9 mouse cellular contexts compared by ENCODE assay signal in the genomic region with DNA sequence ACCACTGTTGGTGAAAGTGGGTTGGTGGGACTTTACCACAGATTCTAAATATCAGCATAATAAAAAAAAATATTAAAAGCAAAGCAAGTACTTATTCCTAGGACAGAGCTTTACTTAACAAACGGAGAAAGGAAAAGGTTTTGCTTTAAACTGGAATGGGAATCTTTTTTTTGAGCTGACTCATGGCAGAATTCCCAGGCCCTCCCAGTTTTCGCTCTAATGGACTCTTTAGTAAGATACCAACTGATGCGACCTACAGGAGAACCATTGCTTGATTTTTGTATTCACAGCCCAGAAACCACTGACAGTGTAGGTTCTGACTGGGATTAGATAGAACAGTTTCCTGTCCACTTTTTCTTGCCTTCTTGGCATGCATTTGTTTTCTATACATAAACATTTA. TPM values are rescaled to one million over a fixed set of nuclear protein-coding genes. Genes with fewer than 3 reads are reported as not detected.
A peak's percentile ranks its signal among the peaks of the same experiment; 100 is the strongest.
DNase-seq lines count a peak whose midpoint lies in the region; ATAC-seq and TF ChIP-seq lines count a peak whose summit lies in the region.
"Had no signal": no experiment of that assay in that cellular context is flagged by ENCODE, and none has a peak within 500 bp of the region (broad histone marks: within the 10 kb centered on the region; RNA-seq: fewer than 3 reads in every experiment).

No protein-coding gene starts in this region.

- H3K27me3 ChIP-seq in lung, postnatal 0 days (replicated peaks; ENCODE audit: insufficient read depth, low read length), result no peaks in the 10 kb centered on the region
- H3K27me3 ChIP-seq in limb, embryonic 10.5 days (ENCODE audit: low read depth, poor library complexity, severe bottlenecking), result no peaks in the 10 kb centered on the region
- no peaks in the 10 kb centered on the region for H3K27me3 ChIP-seq in stomach, embryonic 14.5 days (ENCODE audit: control insufficient read depth, insufficient read depth, low read length)

- TF ChIP-seq POLR2A in lung, adult 2 months (IDR thresholded peaks at IDR 0.05; ENCODE audit: borderline replicate concordance, extremely low read depth, low read depth, low read length), result no peak

- H3K4me1 ChIP-seq in lung, postnatal 0 days (ENCODE audit: insufficient read depth, low read depth, low read length), result peaks cover 12% of the 10 kb centered on the region; the same call in 1 of the 2 replicates
- peaks cover 8% of the 10 kb centered on the region for H3K4me1 ChIP-seq in lung, adult 2 months (ENCODE audit: control insufficient read depth, insufficient read depth, low read length)
- H3K4me1 ChIP-seq in limb, embryonic 10.5 days, result peaks cover 10% of the 10 kb centered on the region
- peaks cover 9% of the 10 kb centered on the region for H3K4me1 ChIP-seq in stomach, embryonic 14.5 days (ENCODE audit: control insufficient read depth, insufficient read depth, low read length)

- DNase-seq in adrenal gland, postnatal 36 days, result peak; percentile 13 to 16
- DNase-seq in adrenal gland, adult 18-20 months (ENCODE audit: low spot score in 2 of 2), result no peak
- peak; percentile 21 for DNase-seq in lung, postnatal 0 days (ENCODE audit: low spot score)
- no peak for DNase-seq in lung, adult 2 months
- DNase-seq in limb, embryonic 10.5 days (ENCODE audit: low spot score), result no peak
- no peak for DNase-seq in left cerebral cortex, postnatal 36 days (ENCODE audit: low spot score in 2 of 2)
- no peak for DNase-seq in adrenal gland, adult 2 months
- DNase-seq: lung, adult 18-20 months had no signal

- H3K4me3 ChIP-seq in lung, postnatal 0 days (ENCODE audit: low read depth, low read length), result no peak overlapping the region
- H3K4me3 ChIP-seq in lung, adult 2 months (replicated peaks; ENCODE audit: extremely low read depth, low read depth, low read length), result no peak overlapping the region
- H3K4me3 ChIP-seq in limb, embryonic 10.5 days, result peak overlapping the region; percentile 95
- peak overlapping the region; percentile 61; the same call in 1 of the 2 replicates for H3K4me3 ChIP-seq in stomach, embryonic 14.5 days (ENCODE audit: low read depth, low read length)

- TF ChIP-seq CTCF in lung, postnatal 0 days (IDR thresholded peaks at IDR 0.05), result no peak
- no peak for TF ChIP-seq CTCF in lung, adult 2 months (IDR thresholded peaks at IDR 0.05; ENCODE audit: insufficient read depth, low read length)

- H3K9ac ChIP-seq in lung, postnatal 0 days (replicated peaks; ENCODE audit: low read depth), result no peak overlapping the region
- H3K9ac ChIP-seq in stomach, embryonic 14.5 days (replicated peaks; ENCODE audit: low read depth, low read length), result no peak overlapping the region

- H3K36me3 ChIP-seq in lung, postnatal 0 days (ENCODE audit: insufficient read depth, low read length), result peaks cover 16% of the 10 kb centered on the region; the same call in 1 of the 2 replicates
- peaks cover 36% of the 10 kb centered on the region for H3K36me3 ChIP-seq in limb, embryonic 10.5 days
- H3K36me3 ChIP-seq in stomach, embryonic 14.5 days (ENCODE audit: control insufficient read depth, insufficient read depth, low read length), result peaks cover 24% of the 10 kb centered on the region

- no peaks in the 10 kb centered on the region for H3K9me3 ChIP-seq in lung, postnatal 0 days (ENCODE audit: low read length)
- no peaks in the 10 kb centered on the region for H3K9me3 ChIP-seq in limb, embryonic 10.5 days (replicated peaks)
- H3K9me3 ChIP-seq in stomach, embryonic 14.5 days (ENCODE audit: control insufficient read depth, low read depth, low read length), result no peaks in the 10 kb centered on the region

- TF ChIP-seq EP300 in lung, postnatal 0 days (IDR thresholded peaks at IDR 0.05), result no peak

- WGBS in lung, postnatal 0 days, result 32% methylated on average over 3 of the region's 3 CpGs
- WGBS in lung, adult 2 months, result 35% methylated on average over 3 of the region's 3 CpGs
- WGBS in limb, embryonic 10.5 days, result 79% methylated on average over 3 of the region's 3 CpGs
- WGBS in stomach, embryonic 14.5 days, result 58% methylated on average over 3 of the region's 3 CpGs

- no peak for ATAC-seq in lung, postnatal 0 days
- no peak for ATAC-seq in stomach, embryonic 14.5 days (ENCODE audit: insufficient number of reproducible peaks, insufficient read depth, low FRiP score, low read depth)

- H3K27ac ChIP-seq in lung, postnatal 0 days (ENCODE audit: low read length), result no peak overlapping the region
- H3K27ac ChIP-seq in limb, embryonic 10.5 days, result no peak overlapping the region
- no peak overlapping the region for H3K27ac ChIP-seq in stomach, embryonic 14.5 days (ENCODE audit: low read length)

- intact Hi-C loops in left cerebral cortex, postnatal 36 days (cut with DNase I), result loop anchor here (10.0 kb wide), 1 partner anchor 504 kb away; no protein-coding TSS in a partner anchor

- H3K4me2 ChIP-seq in lung, postnatal 0 days (replicated peaks; ENCODE audit: low read depth, low read length), result no peak overlapping the region
- H3K4me2 ChIP-seq in stomach, embryonic 14.5 days (replicated peaks; ENCODE audit: low read depth, low read length), result peak overlapping the region; percentile 51

RNA-seq across cellular contexts. Expression of a gene that starts 2.1 kb away (rescaled TPM):
- total RNA-seq in adrenal gland, postnatal 36 days (2021), result 100 to 1,000 TPM in 1 of 2 experiments, 10 to 100 TPM in 1; 89.7 to 126 TPM
- 100 to 1,000 TPM; 125 to 182 TPM for total RNA-seq in adrenal gland, adult 18-20 months (2021)
- polyA plus RNA-seq in lung, postnatal 0 days (2015; fragmentation: Nextera tagmentation; extraction: Ambion mirVana), result 82.5 and 102 TPM in 2 replicates
- 4.9 and 5.7 TPM in 2 replicates for polyA plus RNA-seq in lung, adult 2 months (2012; rRNA removed)
- polyA plus RNA-seq in limb, embryonic 10.5 days (2016; fragmentation: Nextera tagmentation; extraction: Ambion mirVana), result 312 and 387 TPM in 2 replicates
- 202 and 226 TPM in 2 replicates for polyA plus RNA-seq in stomach, embryonic 14.5 days (2014; fragmentation: Nextera tagmentation; extraction: Ambion mirVana)
- total RNA-seq in left cerebral cortex, postnatal 36 days (2021), result 10 to 100 TPM; 83.1 to 88.2 TPM
- 100 to 1,000 TPM; 100 to 136 TPM for total RNA-seq in adrenal gland, adult 2 months (2021)
- 13.5 and 15.1 TPM in 2 replicates for polyA plus RNA-seq in adrenal gland, adult 2 months (2012; rRNA removed)

RNA-seq across cellular contexts. Expression of a gene that starts 15.6 kb away (rescaled TPM):
- total RNA-seq in adrenal gland, postnatal 36 days (2021), result 100 to 1,000 TPM in 1 of 2 experiments, 10 to 100 TPM in 1; 99.1 to 112 TPM
- 100 to 1,000 TPM; 101 TPM for total RNA-seq in adrenal gland, adult 18-20 months (2021)
- 176 and 180 TPM in 2 replicates for polyA plus RNA-seq in lung, postnatal 0 days (2015; fragmentation: Nextera tagmentation; extraction: Ambion mirVana)
- polyA plus RNA-seq in lung, adult 2 months (2012; rRNA removed), result 11.8 and 18.0 TPM in 2 replicates
- polyA plus RNA-seq in limb, embryonic 10.5 days (2016; fragmentation: Nextera tagmentation; extraction: Ambion mirVana), result 223 and 226 TPM in 2 replicates
- 259 and 261 TPM in 2 replicates for polyA plus RNA-seq in stomach, embryonic 14.5 days (2014; fragmentation: Nextera tagmentation; extraction: Ambion mirVana)
- total RNA-seq in left cerebral cortex, postnatal 36 days (2021), result 10 to 100 TPM; 63.1 to 71.3 TPM
- total RNA-seq in adrenal gland, adult 2 months (2021), result 100 to 1,000 TPM in 1 of 2 experiments, 10 to 100 TPM in 1; 58.0 to 106 TPM
- polyA plus RNA-seq in adrenal gland, adult 2 months (2012; rRNA removed), result 14.2 and 14.8 TPM in 2 replicates

RNA-seq across cellular contexts. Expression of a gene that starts 57.2 kb away (rescaled TPM):
- under 1 TPM; 0.10 to 0.20 TPM for total RNA-seq in adrenal gland, postnatal 36 days (2021)
- under 1 TPM; 0.29 to 0.30 TPM for total RNA-seq in adrenal gland, adult 18-20 months (2021)
- 1.6 and 2.1 TPM in 2 replicates for polyA plus RNA-seq in lung, postnatal 0 days (2015; fragmentation: Nextera tagmentation; extraction: Ambion mirVana)
- 0.63 and 6.0 TPM in 2 replicates for polyA plus RNA-seq in lung, adult 2 months (2012; rRNA removed)
- not detected in 2 replicates for polyA plus RNA-seq in limb, embryonic 10.5 days (2016; fragmentation: Nextera tagmentation; extraction: Ambion mirVana)
- polyA plus RNA-seq in stomach, embryonic 14.5 days (2014; fragmentation: Nextera tagmentation; extraction: Ambion mirVana), result 18.3 and 20.2 TPM in 2 replicates
- total RNA-seq in left cerebral cortex, postnatal 36 days (2021), result under 1 TPM; 0.22 to 0.23 TPM
- under 1 TPM; 0.17 to 0.20 TPM for total RNA-seq in adrenal gland, adult 2 months (2021)
- not detected in 2 replicates for polyA plus RNA-seq in adrenal gland, adult 2 months (2012; rRNA removed)

Comparison
In these comparisons a context has a peak if more than half of its experiments do, and no peak if none do; other contexts are left out.
1. DNase-seq: peak in adrenal gland, postnatal 36 days (2 of 2) and lung, postnatal 0 days (single experiment); none in adrenal gland, adult 18-20 months (0 of 2), lung, adult 2 months (single experiment), limb, embryonic 10.5 days (single experiment), left cerebral cortex, postnatal 36 days (0 of 2) and adrenal gland, adult 2 months (single experiment).
2. H3K4me3 ChIP-seq: peak in limb, embryonic 10.5 days (single experiment) and stomach, embryonic 14.5 days (single experiment); none in lung, postnatal 0 days (single experiment) and lung, adult 2 months (single experiment).